Mouse (Mus musculus) erythroblast, embryonic 14.5 days (primary cell): ENCODE measurements around the gene Gm49353. TPM values are rescaled to one million over a fixed set of nuclear protein-coding genes. Genes with fewer than 3 reads are reported as not detected.

Experiments used
- H3K27me3 ChIP-seq: 2 replicates; pipeline ENCODE4 v1.6.1; 2012; ENCODE audit warnings: inconsistent platforms; ENCODE audit not compliant: control insufficient read depth
- H3K36me3 ChIP-seq: 2 replicates; pipeline ENCODE4 v1.6.1; 2012; ENCODE audit warnings: mild to moderate bottlenecking, inconsistent platforms; ENCODE audit not compliant: control insufficient read depth
- H3K4me1 ChIP-seq: 2 replicates; pipeline ENCODE4 v1.6.1; 2012; ENCODE audit warnings: inconsistent platforms; ENCODE audit not compliant: control insufficient read depth
- H3K4me3 ChIP-seq: replicated peaks from 2 replicates; pipeline ENCODE3; 2012; ENCODE audit warnings: moderate library complexity, mild to moderate bottlenecking, inconsistent platforms
- H3K9me3 ChIP-seq: 2 replicates; pipeline ENCODE4 v1.6.1; 2012; ENCODE audit warnings: low read length, inconsistent platforms, mixed read lengths; ENCODE audit not compliant: control insufficient read depth
- GATA1 ChIP-seq: IDR thresholded peaks from 2 replicates; pipeline ENCODE4 v1.6.1; 2012; ENCODE audit warnings: low read length, inconsistent platforms, mixed read lengths
- TAL1 ChIP-seq: IDR thresholded peaks from 3 replicates; pipeline ENCODE4 v1.6.1; 2012; ENCODE audit warnings: low read length, inconsistent platforms, mixed read lengths
- polyA plus RNA-seq: library from polyadenylated mRNA; stranded (reverse); fragments of >175 nt; gene quantifications from 2 replicates; pipeline ENCODE4 v1.2.3, GENCODE M21; 2012

The Gm49353 gene
- polyA plus RNA-seq = not detected in 2 replicates

GRCm38 (mm10) chr10:29198642-29199041, at the start of gene Gm49353:
Gene Gm49353, plus strand, starts transcription at chr10:29198954.
- Histone ChIP-seq H3K9me3 (peaks cover 15% of the 10 kb centered on the region), H3K4me3 (no peak within 1 kb of the TSS), H3K27me3 (no peaks in the 10 kb centered on the region; the same call in 1 of the 2 replicates), H3K36me3 (no peaks in the 10 kb centered on the region), H3K4me1 (no peaks in the 10 kb centered on the region)
- TF ChIP-seq GATA1 = no peak
- TF ChIP-seq TAL1 = no peak

DNA sequence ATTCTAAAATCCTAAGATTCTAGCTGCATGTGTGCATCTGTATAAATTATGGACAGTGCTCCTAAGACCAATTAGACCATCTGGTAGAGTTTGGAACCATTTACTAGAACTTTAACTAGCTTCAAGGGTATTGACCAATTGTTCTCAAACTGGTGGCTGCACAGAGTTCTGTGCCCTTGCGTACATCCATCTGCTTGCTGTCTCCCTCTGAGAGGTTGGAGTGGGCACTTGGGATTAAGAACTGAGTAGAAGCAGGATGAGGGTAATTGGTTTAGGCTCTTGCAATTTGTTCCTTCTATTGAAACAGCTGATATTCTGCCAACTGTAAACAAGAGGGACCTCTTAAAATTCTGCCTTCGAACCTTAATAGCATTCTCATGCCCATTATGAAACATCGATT, 43.5 kb upstream of the Gm49353 start:
- Histone ChIP-seq H3K36me3 (no peaks in the 10 kb centered on the region), H3K4me1 (no peaks in the 10 kb centered on the region), H3K4me3 (no peak overlapping the region), H3K9me3 (no peaks in the 10 kb centered on the region), H3K27me3 (no peaks in the 10 kb centered on the region)
- TF ChIP-seq TAL1 = no peak
- no peak for TF ChIP-seq GATA1

GRCm38 (mm10) chr10:29161664-29162063, 37.1 kb upstream of the Gm49353 start:
- Histone ChIP-seq H3K4me3 (no peak overlapping the region), H3K4me1 (no peaks in the 10 kb centered on the region), H3K36me3 (no peaks in the 10 kb centered on the region), H3K27me3 (no peaks in the 10 kb centered on the region), H3K9me3 (no peaks in the 10 kb centered on the region)
- TF ChIP-seq TAL1 (no peak), GATA1 (no peak)

GRCm38 (mm10) chr10:29173778-29174177, 25.0 kb upstream of the Gm49353 start:
- Histone ChIP-seq H3K36me3 (no peaks in the 10 kb centered on the region), H3K4me3 (no peak overlapping the region), H3K27me3 (no peaks in the 10 kb centered on the region), H3K4me1 (no peaks in the 10 kb centered on the region), H3K9me3 (no peaks in the 10 kb centered on the region)
- TF ChIP-seq TAL1 = no peak
- no peak for TF ChIP-seq GATA1

GRCm38 (mm10) chr10:29175656-29176055, 23.1 kb upstream of the Gm49353 start:
- no peaks in the 10 kb centered on the region for H3K27me3 ChIP-seq
- TF ChIP-seq TAL1 = no peak
- TF ChIP-seq GATA1 = no peak
- H3K36me3 ChIP-seq = no peaks in the 10 kb centered on the region
- H3K4me1 ChIP-seq = no peaks in the 10 kb centered on the region
- no peak overlapping the region for H3K4me3 ChIP-seq
- no peaks in the 10 kb centered on the region for H3K9me3 ChIP-seq

GRCm38 (mm10) chr10:29176881-29177280, 21.9 kb upstream of the Gm49353 start:
- no peaks in the 10 kb centered on the region for H3K27me3 ChIP-seq
- H3K36me3 ChIP-seq = no peaks in the 10 kb centered on the region
- TF ChIP-seq GATA1 (no peak), TAL1 (no peak)
- H3K9me3 ChIP-seq = no peaks in the 10 kb centered on the region
- H3K4me1 ChIP-seq = no peaks in the 10 kb centered on the region
- no peak overlapping the region for H3K4me3 ChIP-seq

DNA sequence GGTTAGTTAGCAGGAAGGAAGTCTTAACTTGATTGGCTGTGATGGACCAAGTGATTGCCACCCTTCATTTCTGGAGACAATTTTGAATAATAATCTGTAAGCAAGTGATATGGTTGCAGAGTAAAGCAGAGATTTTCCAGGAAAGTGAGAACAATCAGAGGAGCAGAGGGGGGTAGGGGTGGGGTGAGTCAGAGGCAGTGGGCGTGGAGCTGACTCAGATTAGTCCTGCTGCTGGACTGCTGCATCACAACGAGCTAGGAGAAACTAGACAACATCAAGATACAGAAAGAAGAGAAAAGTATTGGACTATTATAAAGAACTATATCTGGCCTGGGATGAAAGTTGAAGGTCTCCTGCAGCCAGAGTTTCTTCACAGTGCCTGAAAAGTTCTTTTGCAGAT, 20.8 kb upstream of the Gm49353 start:
- no peaks in the 10 kb centered on the region for H3K9me3 ChIP-seq
- H3K27me3 ChIP-seq = no peaks in the 10 kb centered on the region
- no peaks in the 10 kb centered on the region for H3K36me3 ChIP-seq
- H3K4me3 ChIP-seq = no peak overlapping the region
- no peak for TF ChIP-seq TAL1
- no peak for TF ChIP-seq GATA1
- no peaks in the 10 kb centered on the region for H3K4me1 ChIP-seq

DNA sequence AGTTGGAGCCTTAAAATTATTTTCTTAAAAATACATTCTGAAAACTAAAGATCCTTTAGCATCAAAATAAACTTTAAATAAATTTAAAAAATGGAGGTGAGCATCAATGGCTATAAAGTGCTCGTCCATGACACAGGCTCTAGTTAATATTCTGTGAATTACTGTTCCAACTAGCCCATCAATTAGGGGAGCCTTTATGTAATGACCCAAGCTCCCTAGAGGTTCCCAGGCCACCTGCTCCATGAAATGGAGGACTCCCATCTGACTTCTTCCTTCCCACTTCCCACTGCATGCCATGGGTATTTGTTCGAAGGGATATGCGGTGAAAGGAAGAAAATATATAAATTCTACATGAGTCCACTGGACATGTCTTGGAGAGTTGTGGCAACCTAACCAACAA, 18.5 kb upstream of the Gm49353 start:
- TF ChIP-seq TAL1 (no peak), GATA1 (no peak)

DNA sequence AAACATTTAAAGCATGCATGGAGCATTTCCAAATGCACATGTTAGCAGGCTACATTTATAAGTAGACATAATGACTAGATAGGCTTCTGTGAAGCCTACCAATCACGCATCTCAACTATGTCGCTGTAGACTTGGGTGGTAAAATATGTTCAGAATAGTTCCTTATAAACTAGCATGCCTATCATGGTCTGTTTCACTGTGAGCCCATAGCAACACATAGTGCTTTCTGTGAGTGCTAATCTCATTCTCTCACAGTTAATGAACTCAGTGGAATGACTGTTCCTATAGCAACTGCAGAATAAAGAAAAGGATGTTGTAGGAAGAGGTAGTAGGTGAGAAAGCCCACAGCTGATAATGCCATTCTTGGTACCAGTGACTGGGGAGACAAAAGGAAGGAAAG, 17.7 kb upstream of the Gm49353 start:
- Histone ChIP-seq H3K9me3 (no peaks in the 10 kb centered on the region), H3K4me3 (no peak overlapping the region), H3K36me3 (no peaks in the 10 kb centered on the region), H3K27me3 (no peaks in the 10 kb centered on the region), H3K4me1 (no peaks in the 10 kb centered on the region)
- TF ChIP-seq GATA1 (no peak), TAL1 (no peak)

More for the DNA sequence above, 18.5 kb upstream of the Gm49353 start:
- H3K9me3 ChIP-seq = no peaks in the 10 kb centered on the region
- no peaks in the 10 kb centered on the region for H3K4me1 ChIP-seq
- H3K4me3 ChIP-seq = no peak overlapping the region
- H3K27me3 ChIP-seq = no peaks in the 10 kb centered on the region
- H3K36me3 ChIP-seq = no peaks in the 10 kb centered on the region

DNA sequence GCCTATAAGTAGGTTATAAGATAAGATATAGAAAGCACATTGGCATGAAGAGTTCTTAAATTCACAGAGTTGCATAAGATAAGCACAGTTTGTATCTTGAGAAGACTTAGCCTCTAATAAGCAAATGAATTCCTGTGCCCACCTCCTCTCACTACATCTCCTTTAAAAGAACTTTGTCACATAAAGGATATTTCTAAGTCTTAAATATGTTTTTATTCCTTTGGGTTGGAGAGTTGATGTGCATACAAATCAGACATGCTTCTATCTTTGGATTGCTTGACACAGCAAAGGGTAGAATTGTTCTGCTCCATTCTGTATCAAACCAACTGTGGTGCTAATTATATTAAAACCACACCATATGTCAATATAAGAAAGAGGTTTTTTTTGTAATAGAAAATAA, 5.0 kb upstream of the Gm49353 start:
- no peak for TF ChIP-seq GATA1
- no peak for TF ChIP-seq TAL1
- Histone ChIP-seq H3K36me3 (no peaks in the 10 kb centered on the region), H3K9me3 (peaks cover 15% of the 10 kb centered on the region), H3K4me3 (no peak overlapping the region), H3K27me3 (no peaks in the 10 kb centered on the region; the same call in 1 of the 2 replicates), H3K4me1 (no peaks in the 10 kb centered on the region)
